Mouse (Mus musculus) E14TG2a.4 (cell line): ENCODE data around the gene Auts2.

ENCODE experiments used
- CTCF ChIP-seq: conservative IDR thresholded peaks from 2 replicates; pipeline ENCODE4 v1.5.1; 2014; ENCODE audit warnings: low read length
- NANOG ChIP-seq: IDR thresholded peaks from 2 replicates; pipeline ENCODE4 v1.6.1; 2014; ENCODE audit warnings: borderline replicate concordance, low read length, mixed read lengths
- POU5F1 ChIP-seq: IDR thresholded peaks from 2 replicates; pipeline ENCODE4 v1.6.1; 2014; ENCODE audit warnings: low read length, borderline replicate concordance

- TF ChIP-seq CTCF: no peak
- TF ChIP-seq POU5F1: no peak
- TF ChIP-seq NANOG: no peak
Measured at GRCm38 (mm10) chr5:131537155-131537830, 1005.9 kb downstream of the Auts2 start.
